Mouse (Mus musculus): ENCODE measurements around the gene Rps18.

- TF ChIP-seq CTCF (IDR thresholded peaks at IDR 0.05; ENCODE audit: low read depth) (no peak), EP300 (IDR thresholded peaks at IDR 0.05; ENCODE audit: low read depth) (no peak)
These were observed 12.3 kb downstream of the Rps18 start for GRCm38 (mm10) chr17:33943454-33943853.

All from heart, postnatal 0 days (tissue).